Mouse (Mus musculus): ENCODE data around the gene 1700010B08Rik. TPM values are rescaled to one million over a fixed set of nuclear protein-coding genes. Genes with fewer than 3 reads are reported as not detected.
"Not testable (repeated sequence)": the region's sequence is repeated elsewhere in the genome, so short reads cannot be mapped to it uniquely, and the experiment has no call there.

Gene 1700010B08Rik
- polyA plus RNA-seq, 1 experiment from 2014 or later: not detected

- Histone ChIP-seq H3K4me2 (no peak overlapping the region), H3K27ac (replicated peaks) (peak overlapping the region; percentile 70), H3K9ac (peak overlapping the region; percentile 45; the same call in 1 of the 2 replicates), H3K4me3 (no peak overlapping the region), H3K9me3 (no peaks in the 10 kb centered on the region), H3K36me3 (peaks cover 45% of the 10 kb centered on the region), H3K27me3 (no peaks in the 10 kb centered on the region), H3K4me1 (replicated peaks) (peaks cover 40% of the 10 kb centered on the region)
- 55% methylated on average over 16 of the region's 16 CpGs for WGBS
- peak; percentile 66 for ATAC-seq (ENCODE audit: low read depth)
These were observed 16.9 kb upstream of the 1700010B08Rik start for GRCm38 (mm10) chr2:173702096-173702866.

- H3K9ac ChIP-seq: no peak overlapping the region
- H3K9me3 ChIP-seq: no peaks in the 10 kb centered on the region
- ATAC-seq (ENCODE audit: low read depth): no peak
- 88% methylated on average over 12 of the region's 12 CpGs for WGBS
- H3K27me3 ChIP-seq: no peaks in the 10 kb centered on the region
- peaks cover 40% of the 10 kb centered on the region for H3K36me3 ChIP-seq
- H3K27ac ChIP-seq (replicated peaks): peak overlapping the region; percentile 70; the same call in 1 of the 2 replicates
- H3K4me1 ChIP-seq (replicated peaks): peaks cover 40% of the 10 kb centered on the region
- H3K4me3 ChIP-seq: no peak overlapping the region
- H3K4me2 ChIP-seq: no peak overlapping the region
These were observed 16.4 kb upstream of the 1700010B08Rik start for GRCm38 (mm10) chr2:173702867-173703237.

GRCm38 (mm10) chr2:173705827-173706551 is 13.2 kb upstream of the 1700010B08Rik start:
- H3K27me3 ChIP-seq: no peaks in the 10 kb centered on the region
- WGBS: 80% methylated on average over 15 of the region's 15 CpGs
- H3K9me3 ChIP-seq: no peaks in the 10 kb centered on the region
- no peak overlapping the region for H3K9ac ChIP-seq
- H3K4me2 ChIP-seq: no peak overlapping the region
- peaks cover 38% of the 10 kb centered on the region for H3K4me1 ChIP-seq (replicated peaks)
- no peak for ATAC-seq (ENCODE audit: low read depth)
- peaks cover 25% of the 10 kb centered on the region for H3K36me3 ChIP-seq
- no peak overlapping the region for H3K4me3 ChIP-seq
- H3K27ac ChIP-seq (replicated peaks): no peak overlapping the region

- not testable (repeated sequence) for ATAC-seq (ENCODE audit: low read depth); H3K27me3 ChIP-seq; H3K4me2 ChIP-seq; H3K4me3 ChIP-seq; H3K9me3 ChIP-seq; H3K27ac ChIP-seq (replicated peaks); H3K9ac ChIP-seq
- Histone ChIP-seq H3K4me1 (replicated peaks) (peaks cover 26% of the 10 kb centered on the region), H3K36me3 (peaks cover 18% of the 10 kb centered on the region)
These were observed 11.6 kb upstream of the 1700010B08Rik start for GRCm38 (mm10) chr2:173707626-173708025.

GRCm38 (mm10) chr2:173710193-173710592 is 9.0 kb upstream of the 1700010B08Rik start:
- peaks cover 8% of the 10 kb centered on the region; the same call in 1 of the 2 replicates for H3K36me3 ChIP-seq
- no peaks in the 10 kb centered on the region for H3K27me3 ChIP-seq
- no peak for ATAC-seq (ENCODE audit: low read depth)
- no peak overlapping the region for H3K4me2 ChIP-seq
- H3K4me1 ChIP-seq (replicated peaks): peaks cover 24% of the 10 kb centered on the region
- 82% methylated on average over 6 of the region's 6 CpGs for WGBS
- no peak overlapping the region for H3K9ac ChIP-seq
- no peak overlapping the region for H3K4me3 ChIP-seq
- no peaks in the 10 kb centered on the region for H3K9me3 ChIP-seq
- H3K27ac ChIP-seq (replicated peaks): no peak overlapping the region

- H3K4me1 ChIP-seq (replicated peaks): peaks cover 22% of the 10 kb centered on the region
- H3K27me3 ChIP-seq: no peaks in the 10 kb centered on the region
- ATAC-seq (ENCODE audit: low read depth): no peak
- WGBS: 36% methylated on average over 10 of the region's 10 CpGs
- no peaks in the 10 kb centered on the region for H3K9me3 ChIP-seq
- no peak overlapping the region for H3K4me3 ChIP-seq
- no peak overlapping the region for H3K4me2 ChIP-seq
- no peak overlapping the region for H3K9ac ChIP-seq
- peaks cover 8% of the 10 kb centered on the region; the same call in 1 of the 2 replicates for H3K36me3 ChIP-seq
- H3K27ac ChIP-seq (replicated peaks): peak overlapping the region; percentile 62
These were observed 6.6 kb upstream of the 1700010B08Rik start for GRCm38 (mm10) chr2:173712656-173713055.

- Histone ChIP-seq H3K9ac (no peak overlapping the region), H3K4me1 (replicated peaks) (peaks cover 22% of the 10 kb centered on the region), H3K4me3 (no peak overlapping the region), H3K36me3 (peaks cover 5% of the 10 kb centered on the region; the same call in 1 of the 2 replicates), H3K9me3 (no peaks in the 10 kb centered on the region), H3K27ac (replicated peaks) (peak overlapping the region; percentile 62), H3K4me2 (no peak overlapping the region), H3K27me3 (no peaks in the 10 kb centered on the region)
- ATAC-seq (ENCODE audit: low read depth): no peak
- WGBS: 80% methylated on average over 4 of the region's 4 CpGs
These were observed 6.0 kb upstream of the 1700010B08Rik start for GRCm38 (mm10) chr2:173713241-173713640.

- peak; percentile 60 for ATAC-seq (ENCODE audit: low read depth)
- H3K27ac ChIP-seq (replicated peaks): peak overlapping the region; percentile 68
- H3K36me3 ChIP-seq: no peaks in the 10 kb centered on the region
- H3K9ac ChIP-seq: 0 out of 2 replicates have a peak overlapping the region, but pooled peaks have one; percentile 17
- H3K4me1 ChIP-seq (replicated peaks): peaks cover 22% of the 10 kb centered on the region
- H3K4me3 ChIP-seq: no peak overlapping the region
- H3K4me2 ChIP-seq: no peak overlapping the region
- 35% methylated on average over 8 of the region's 8 CpGs for WGBS
- no peaks in the 10 kb centered on the region for H3K27me3 ChIP-seq
- H3K9me3 ChIP-seq: no peaks in the 10 kb centered on the region
These were observed 4.5 kb upstream of the 1700010B08Rik start for GRCm38 (mm10) chr2:173714620-173715218.

- no peaks in the 10 kb centered on the region for H3K27me3 ChIP-seq
- H3K9me3 ChIP-seq: no peaks in the 10 kb centered on the region
- no peak overlapping the region for H3K4me3 ChIP-seq
- no peak overlapping the region for H3K27ac ChIP-seq (replicated peaks)
- H3K4me2 ChIP-seq: no peak overlapping the region
- H3K36me3 ChIP-seq: no peaks in the 10 kb centered on the region
- no peak overlapping the region for H3K9ac ChIP-seq
- no peak for ATAC-seq (ENCODE audit: low read depth)
- H3K4me1 ChIP-seq (replicated peaks): peaks cover 22% of the 10 kb centered on the region
- WGBS: 76% methylated on average over 5 of the region's 5 CpGs
These were observed 2.2 kb upstream of the 1700010B08Rik start for GRCm38 (mm10) chr2:173716966-173717365.

GRCm38 (mm10) chr2:173722251-173722857 is 3.1 kb downstream of the 1700010B08Rik start:
- Histone ChIP-seq H3K36me3 (no peaks in the 10 kb centered on the region), H3K4me1 (replicated peaks) (peaks cover 21% of the 10 kb centered on the region), H3K9ac (no peak overlapping the region), H3K9me3 (no peaks in the 10 kb centered on the region), H3K27me3 (no peaks in the 10 kb centered on the region), H3K4me3 (no peak overlapping the region), H3K27ac (replicated peaks) (no peak overlapping the region), H3K4me2 (no peak overlapping the region)
- no peak for ATAC-seq (ENCODE audit: low read depth)
- 73% methylated on average over 11 of the region's 11 CpGs for WGBS

GRCm38 (mm10) chr2:173724382-173724781 is 5.2 kb downstream of the 1700010B08Rik start:
- Histone ChIP-seq H3K27ac (replicated peaks) (no peak overlapping the region), H3K27me3 (no peaks in the 10 kb centered on the region), H3K9ac (no peak overlapping the region), H3K4me1 (replicated peaks) (peaks cover 21% of the 10 kb centered on the region), H3K4me3 (no peak overlapping the region), H3K9me3 (no peaks in the 10 kb centered on the region), H3K4me2 (no peak overlapping the region), H3K36me3 (no peaks in the 10 kb centered on the region)
- WGBS: 19% methylated on average over 14 of the region's 14 CpGs
- peak; percentile 37; the same call in 1 of the 2 replicates for ATAC-seq (ENCODE audit: low read depth)

All from neural tube, embryonic 13.5 days (tissue).